Mouse (Mus musculus): Measurements from ENCODE around the gene Vps37b. TPM values are rescaled to one million over a fixed set of nuclear protein-coding genes. Genes with fewer than 3 reads are reported as not detected.

Gene Vps37b
- polyA plus RNA-seq, 1 experiment from 2014 or later = 106 TPM

GRCm38 (mm10) chr5:124043212-124043978 is 11.3 kb upstream of the Vps37b start:
- WGBS = 16% methylated on average over 10 of the region's 10 CpGs
- no peak overlapping the region for H3K4me2 ChIP-seq (replicated peaks)
- peak overlapping the region; percentile 91 for H3K27ac ChIP-seq (replicated peaks)
- peak overlapping the region; percentile 16; the same call in 1 of the 2 replicates for H3K9ac ChIP-seq (replicated peaks)
- ATAC-seq (replicated peaks) = peak; percentile 91
- H3K4me1 ChIP-seq = peaks cover 36% of the 10 kb centered on the region
- H3K36me3 ChIP-seq = no peaks in the 10 kb centered on the region
- no peaks in the 10 kb centered on the region for H3K9me3 ChIP-seq
- H3K4me3 ChIP-seq = no peak overlapping the region
- H3K27me3 ChIP-seq = no peaks in the 10 kb centered on the region

- H3K27ac ChIP-seq (replicated peaks) = 0 out of 2 replicates have a peak overlapping the region, but pooled peaks have one; percentile 25
- no peak overlapping the region for H3K4me2 ChIP-seq (replicated peaks)
- H3K4me3 ChIP-seq = no peak overlapping the region
- H3K36me3 ChIP-seq = no peaks in the 10 kb centered on the region
- 55% methylated on average over 9 of the region's 9 CpGs for WGBS
- no peaks in the 10 kb centered on the region for H3K27me3 ChIP-seq
- H3K9me3 ChIP-seq = no peaks in the 10 kb centered on the region
- no peak overlapping the region for H3K9ac ChIP-seq (replicated peaks)
- no peak for ATAC-seq (replicated peaks)
- peaks cover 38% of the 10 kb centered on the region for H3K4me1 ChIP-seq
Observed at GRCm38 (mm10) chr5:124041097-124041496, 9.0 kb upstream of the Vps37b start.

GRCm38 (mm10) chr5:124039602-124040001 is 7.5 kb upstream of the Vps37b start:
- Histone ChIP-seq H3K9me3 (no peaks in the 10 kb centered on the region), H3K36me3 (no peaks in the 10 kb centered on the region), H3K4me3 (no peak overlapping the region), H3K27ac (replicated peaks) (no peak overlapping the region), H3K27me3 (no peaks in the 10 kb centered on the region), H3K4me2 (replicated peaks) (no peak overlapping the region), H3K9ac (replicated peaks) (no peak overlapping the region), H3K4me1 (peaks cover 29% of the 10 kb centered on the region)
- 88% methylated on average over 6 of the region's 6 CpGs for WGBS
- no peak for ATAC-seq (replicated peaks)

- Histone ChIP-seq H3K4me1 (peaks cover 19% of the 10 kb centered on the region), H3K4me2 (replicated peaks) (no peak overlapping the region), H3K9ac (replicated peaks) (no peak overlapping the region), H3K4me3 (no peak overlapping the region), H3K27me3 (no peaks in the 10 kb centered on the region), H3K9me3 (no peaks in the 10 kb centered on the region), H3K36me3 (no peaks in the 10 kb centered on the region), H3K27ac (replicated peaks) (peak overlapping the region; percentile 69)
- 8% methylated on average over 5 of the region's 5 CpGs for WGBS
- peak; percentile 55; the same call in 1 of the 2 replicates for ATAC-seq (replicated peaks)
Observed at GRCm38 (mm10) chr5:124036836-124037235, 4.8 kb upstream of the Vps37b start.

- Histone ChIP-seq H3K9me3 (no peaks in the 10 kb centered on the region), H3K27ac (replicated peaks) (peak overlapping the region; percentile 77), H3K9ac (replicated peaks) (no peak overlapping the region), H3K4me3 (no peak overlapping the region), H3K36me3 (no peaks in the 10 kb centered on the region), H3K4me2 (replicated peaks) (no peak overlapping the region), H3K4me1 (peaks cover 17% of the 10 kb centered on the region), H3K27me3 (no peaks in the 10 kb centered on the region)
- 30% methylated on average over 6 of the region's 6 CpGs for WGBS
- ATAC-seq (replicated peaks) = no peak
Observed at GRCm38 (mm10) chr5:124036341-124036740, 4.3 kb upstream of the Vps37b start.

DNA sequence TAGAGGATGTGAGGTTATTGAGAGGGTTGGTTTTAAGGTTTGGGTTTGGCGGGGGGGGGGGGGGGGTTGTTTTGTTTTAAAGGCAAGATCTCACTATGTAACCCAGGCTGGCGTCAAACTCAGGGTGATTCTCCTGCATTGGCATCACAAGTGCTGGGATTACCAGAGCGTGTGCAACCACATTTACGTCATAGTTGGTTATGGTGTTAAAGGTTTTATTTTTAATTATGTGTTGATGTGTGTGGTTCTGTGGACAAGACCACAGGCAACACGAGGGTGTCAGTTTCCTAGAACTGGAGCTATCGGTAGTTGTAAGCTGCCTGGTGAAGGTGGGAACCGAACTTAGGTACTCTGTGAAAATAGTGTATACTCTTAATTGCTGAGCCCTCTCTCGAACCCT is 3.7 kb upstream of the Vps37b start:
- ATAC-seq (replicated peaks) = no peak
- Histone ChIP-seq H3K36me3 (no peaks in the 10 kb centered on the region), H3K4me3 (no peak overlapping the region), H3K4me2 (replicated peaks) (no peak overlapping the region), H3K9ac (replicated peaks) (no peak overlapping the region), H3K27ac (replicated peaks) (0 out of 2 replicates have a peak overlapping the region, but pooled peaks have one; percentile 77), H3K27me3 (no peaks in the 10 kb centered on the region), H3K4me1 (peaks cover 12% of the 10 kb centered on the region), H3K9me3 (no peaks in the 10 kb centered on the region)
- WGBS = 77% methylated on average over 7 of the region's 8 CpGs

- H3K4me3 ChIP-seq = no peak overlapping the region
- no peak overlapping the region for H3K4me2 ChIP-seq (replicated peaks)
- H3K9ac ChIP-seq (replicated peaks) = no peak overlapping the region
- H3K9me3 ChIP-seq = no peaks in the 10 kb centered on the region
- WGBS = 90% methylated on average over 9 of the region's 9 CpGs
- H3K4me1 ChIP-seq = peaks cover 12% of the 10 kb centered on the region
- no peaks in the 10 kb centered on the region for H3K36me3 ChIP-seq
- H3K27me3 ChIP-seq = no peaks in the 10 kb centered on the region
- H3K27ac ChIP-seq (replicated peaks) = no peak overlapping the region
- ATAC-seq (replicated peaks) = no peak
Observed at GRCm38 (mm10) chr5:124035406-124035805, 3.3 kb upstream of the Vps37b start.

GRCm38 (mm10) chr5:124034471-124034870 is 2.4 kb upstream of the Vps37b start:
- ATAC-seq (replicated peaks) = no peak
- H3K36me3 ChIP-seq = no peaks in the 10 kb centered on the region
- WGBS = 78% methylated on average over 11 of the region's 11 CpGs
- no peak overlapping the region for H3K9ac ChIP-seq (replicated peaks)
- no peaks in the 10 kb centered on the region for H3K27me3 ChIP-seq
- H3K4me1 ChIP-seq = peaks cover 22% of the 10 kb centered on the region
- no peak overlapping the region for H3K4me2 ChIP-seq (replicated peaks)
- H3K27ac ChIP-seq (replicated peaks) = no peak overlapping the region
- no peak overlapping the region for H3K4me3 ChIP-seq
- H3K9me3 ChIP-seq = no peaks in the 10 kb centered on the region

DNA sequence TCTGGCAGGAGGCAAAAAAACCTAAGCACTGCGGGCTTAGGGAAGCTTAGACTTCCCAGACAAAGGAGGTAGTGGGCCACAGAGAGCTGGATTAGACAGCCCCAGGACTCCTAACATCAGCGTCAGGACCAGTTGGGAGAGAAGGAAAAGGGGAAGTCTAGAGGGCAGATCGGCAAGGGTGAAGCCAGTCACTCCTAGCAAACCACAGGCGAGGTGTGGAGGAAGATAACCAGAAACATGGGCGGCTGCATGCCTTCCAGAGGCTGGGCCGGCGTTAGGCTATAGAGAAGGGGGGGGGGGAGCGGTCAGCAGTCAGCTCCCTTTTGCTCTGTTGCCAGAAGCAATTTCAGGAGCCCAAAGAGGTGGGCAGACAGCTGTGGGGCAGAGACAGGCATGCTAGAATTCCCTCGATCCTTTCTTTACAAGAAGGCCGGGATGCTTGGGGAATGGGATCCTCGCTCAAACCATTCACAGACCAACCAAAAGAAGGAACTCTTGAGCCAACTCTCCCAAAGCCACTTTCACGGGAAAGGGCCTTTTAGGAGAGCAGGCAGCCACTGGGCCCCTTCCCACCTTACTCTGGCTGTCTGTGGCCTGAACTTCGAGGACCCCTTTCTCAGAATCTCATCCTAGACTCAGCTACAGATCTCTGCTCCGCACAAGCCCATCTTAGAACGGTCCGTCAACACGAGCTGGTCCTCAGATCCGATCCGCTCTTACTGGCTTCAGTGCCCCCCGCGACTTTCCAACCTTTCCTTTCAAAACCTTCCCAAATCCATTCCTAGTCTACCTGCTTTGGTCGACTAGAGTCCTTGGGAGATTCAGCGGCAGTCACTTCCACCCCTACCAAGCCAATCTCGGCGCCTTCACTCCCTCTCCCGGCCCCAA is 758 bp downstream of the Vps37b start:
- ATAC-seq (replicated peaks) = peak; percentile 23
- peak overlapping the region; percentile 62 for H3K4me2 ChIP-seq (replicated peaks)
- H3K9me3 ChIP-seq = no peaks in the 10 kb centered on the region
- under 1% methylated on average over 26 of the region's 26 CpGs for WGBS
- H3K36me3 ChIP-seq = no peaks in the 10 kb centered on the region
- H3K4me3 ChIP-seq = peak overlapping the region; percentile 90
- peak overlapping the region; percentile 95 for H3K27ac ChIP-seq (replicated peaks)
- H3K4me1 ChIP-seq = peaks cover 46% of the 10 kb centered on the region
- peak overlapping the region; percentile 96 for H3K9ac ChIP-seq (replicated peaks)
- no peaks in the 10 kb centered on the region for H3K27me3 ChIP-seq

DNA sequence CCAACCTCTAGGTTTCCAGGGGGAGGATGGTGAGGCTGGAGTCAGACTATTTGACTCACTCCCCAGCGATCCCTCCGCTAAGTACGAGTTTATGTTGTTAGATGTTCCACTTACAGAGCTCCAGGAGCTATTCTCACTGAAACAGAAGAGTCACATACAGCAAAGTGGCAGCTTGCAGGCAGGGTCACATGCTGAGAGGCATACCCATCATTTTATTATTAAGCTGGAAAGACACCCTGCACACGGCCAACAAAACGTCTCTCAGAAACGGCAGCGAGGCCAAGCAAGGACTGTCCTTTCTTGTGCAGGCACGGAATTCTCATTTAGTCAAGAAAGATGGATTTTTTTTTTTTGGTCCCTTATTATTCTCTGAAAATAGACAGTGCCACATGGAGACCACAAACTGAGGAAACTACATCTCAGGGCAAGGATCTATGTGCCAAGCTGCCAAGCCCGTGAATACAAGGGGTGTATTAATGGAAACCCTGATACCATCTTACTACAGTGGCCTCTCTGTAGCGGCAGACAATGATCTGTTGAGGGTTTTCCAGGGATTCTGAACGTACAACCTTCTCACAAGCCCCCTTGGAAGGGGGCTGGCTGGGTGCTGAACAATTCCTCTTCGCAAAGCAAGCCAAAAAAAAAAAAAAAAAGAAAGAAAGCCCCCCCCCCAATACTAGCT is 1.5 kb downstream of the Vps37b start:
- ATAC-seq (replicated peaks) = peak; percentile 20; the same call in 1 of the 2 replicates
- H3K9me3 ChIP-seq = no peaks in the 10 kb centered on the region
- H3K27ac ChIP-seq (replicated peaks) = peak overlapping the region; percentile 95
- H3K4me3 ChIP-seq = peak overlapping the region; percentile 90
- H3K27me3 ChIP-seq = no peaks in the 10 kb centered on the region
- peak overlapping the region; percentile 62 for H3K4me2 ChIP-seq (replicated peaks)
- H3K36me3 ChIP-seq = no peaks in the 10 kb centered on the region
- peak overlapping the region; percentile 96 for H3K9ac ChIP-seq (replicated peaks)
- H3K4me1 ChIP-seq = peaks cover 52% of the 10 kb centered on the region
- WGBS = 9% methylated on average over 12 of the region's 12 CpGs

DNA sequence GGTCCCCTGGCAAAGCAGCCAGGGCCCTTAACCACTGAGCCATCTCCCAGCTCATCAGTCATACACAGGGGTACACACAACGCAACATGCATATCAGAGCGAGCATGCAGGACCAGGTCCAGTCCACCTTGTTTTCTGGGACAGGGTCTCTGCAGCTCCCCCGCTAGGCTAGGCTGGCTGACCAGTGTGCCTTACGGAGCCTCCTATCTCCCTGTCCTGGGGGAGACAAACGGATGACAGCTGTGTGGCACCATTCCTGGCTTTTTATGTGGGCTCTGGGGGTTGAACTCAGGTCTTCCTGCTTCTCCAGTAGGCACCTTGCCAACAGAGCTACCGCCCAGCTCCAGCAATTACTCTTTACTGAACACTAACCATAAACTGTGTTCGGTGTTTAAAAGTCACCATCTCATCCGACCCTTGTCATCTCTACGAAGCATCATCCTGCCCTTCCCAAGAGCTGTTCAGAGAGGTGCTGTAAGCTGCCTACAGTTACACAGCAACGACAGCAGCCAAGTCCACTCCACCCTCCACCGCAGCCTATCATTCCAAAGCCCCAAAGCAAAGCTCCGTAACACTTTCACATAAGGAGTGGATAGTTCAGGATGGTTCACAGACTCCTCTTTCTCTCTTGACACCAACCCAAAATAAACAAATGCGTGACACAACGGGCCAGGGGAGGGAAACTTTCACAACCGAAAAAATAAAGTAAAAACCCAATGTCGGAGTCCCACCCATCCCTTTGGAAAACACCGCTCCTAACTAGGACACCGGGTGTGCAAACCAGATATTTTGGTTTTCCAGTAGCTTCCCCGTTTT is 2.6 kb downstream of the Vps37b start:
- H3K36me3 ChIP-seq = no peaks in the 10 kb centered on the region
- peak overlapping the region; percentile 95 for H3K27ac ChIP-seq (replicated peaks)
- H3K9ac ChIP-seq (replicated peaks) = peak overlapping the region; percentile 96
- peaks cover 63% of the 10 kb centered on the region for H3K4me1 ChIP-seq
- H3K4me2 ChIP-seq (replicated peaks) = peak overlapping the region; percentile 62
- WGBS = 80% methylated on average over 19 of the region's 19 CpGs
- H3K9me3 ChIP-seq = no peaks in the 10 kb centered on the region
- no peak for ATAC-seq (replicated peaks)
- peak overlapping the region; percentile 90 for H3K4me3 ChIP-seq
- H3K27me3 ChIP-seq = no peaks in the 10 kb centered on the region
